Mouse (Mus musculus) midbrain, embryonic 12.5 days (tissue): ENCODE measurements around the gene Slc39a11. TPM values are rescaled to one million over a fixed set of nuclear protein-coding genes. Genes with fewer than 3 reads are reported as not detected.

Source experiments
- ATAC-seq: fragments of 200-750 bp; cut with Nextera tagmentation; 2 replicates; pipeline ENCODE4 v1.8.0; 2017; ENCODE audit warnings: low read depth, moderate TSS enrichment, moderate library complexity; ENCODE audit not compliant: low FRiP score
- H3K27ac ChIP-seq: fragments of 300-500 bp; sonication (generic); replicated peaks from 2 replicates; pipeline ENCODE4 v1.5.1; 2016; ENCODE audit warnings: mild to moderate bottlenecking
- H3K27me3 ChIP-seq: fragments of 300-500 bp; sonication (generic); 2 replicates; pipeline ENCODE4 v1.6.1; 2016; ENCODE audit warnings: mild to moderate bottlenecking
- H3K36me3 ChIP-seq: fragments of 300-500 bp; sonication (generic); 2 replicates; pipeline ENCODE4 v1.6.1; 2016
- H3K4me1 ChIP-seq: fragments of 300-500 bp; sonication (generic); 2 replicates; pipeline ENCODE4 v1.6.1; 2016
- H3K4me2 ChIP-seq: fragments of 300-500 bp; sonication (generic); replicated peaks from 2 replicates; pipeline ENCODE4 v1.6.1; 2016; ENCODE audit warnings: mild to moderate bottlenecking, moderate library complexity
- H3K4me3 ChIP-seq: fragments of 300-500 bp; sonication (generic); 2 replicates; pipeline ENCODE4 v1.5.1; 2016; ENCODE audit warnings: mild to moderate bottlenecking
- H3K9ac ChIP-seq: fragments of 300-500 bp; sonication (generic); replicated peaks from 2 replicates; pipeline ENCODE4 v1.6.1; 2016; ENCODE audit warnings: mild to moderate bottlenecking, moderate library complexity
- H3K9me3 ChIP-seq: fragments of 300-500 bp; sonication (generic); 2 replicates; pipeline ENCODE4 v1.6.1; 2016; ENCODE audit warnings: mild to moderate bottlenecking
- WGBS: fragments of 180-500 bp; shearing (Covaris S2); methylation state at CpG from one replicate; pipeline ENCODE4 v1.1.7; 2016; 5-methylcytosine and 5-hydroxymethylcytosine counted together
- polyA plus RNA-seq: library from polyadenylated mRNA; unstranded; fragments of >200 nt; fragmentation: Nextera tagmentation; extraction: Ambion mirVana; gene quantifications from 2 replicates; pipeline ENCODE4 v1.2.1, GENCODE M21; 2016

Slc39a11 gene
- polyA plus RNA-seq: 23.0 and 26.1 TPM in 2 replicates

GRCm38 (mm10) chr11:113649353-113650210 is at the start of gene Slc39a11:
Gene Slc39a11 (minus strand): TSS chr11:113650079.
- ATAC-seq: peak; percentile 81

GRCm38 (mm10) chr11:113699643-113700042 is 49.8 kb upstream of the Slc39a11 start:
- no peak overlapping the region for H3K4me2 ChIP-seq
- no peak for ATAC-seq
- peaks cover 38% of the 10 kb centered on the region for H3K36me3 ChIP-seq
- H3K27me3 ChIP-seq: no peaks in the 10 kb centered on the region
- H3K4me1 ChIP-seq: peaks cover 10% of the 10 kb centered on the region; the same call in 1 of the 2 replicates
- peaks cover 3% of the 10 kb centered on the region; the same call in 1 of the 2 replicates for H3K9me3 ChIP-seq
- 88% methylated on average over 7 of the region's 7 CpGs for WGBS
- H3K4me3 ChIP-seq: no peak overlapping the region
- no peak overlapping the region for H3K9ac ChIP-seq
- H3K27ac ChIP-seq: no peak overlapping the region

More at GRCm38 (mm10) chr11:113649353-113650210, at the start of gene Slc39a11:
- peaks cover 15% of the 10 kb centered on the region for H3K27me3 ChIP-seq
- H3K36me3 ChIP-seq: peaks cover 31% of the 10 kb centered on the region
- H3K27ac ChIP-seq: peak within 1 kb of the TSS; percentile 92
- H3K4me2 ChIP-seq: peak within 1 kb of the TSS; percentile 73
- under 1% methylated on average over 89 of the region's 91 CpGs for WGBS
- peak within 1 kb of the TSS; percentile 90 for H3K9ac ChIP-seq
- no peaks in the 10 kb centered on the region for H3K9me3 ChIP-seq
- peak within 1 kb of the TSS; percentile 96 for H3K4me3 ChIP-seq
- peaks cover 33% of the 10 kb centered on the region for H3K4me1 ChIP-seq

GRCm38 (mm10) chr11:113698013-113698545 is 48.2 kb upstream of the Slc39a11 start:
- Histone ChIP-seq H3K9me3 (peaks cover 3% of the 10 kb centered on the region; the same call in 1 of the 2 replicates), H3K4me3 (no peak overlapping the region), H3K9ac (no peak overlapping the region), H3K27me3 (no peaks in the 10 kb centered on the region), H3K27ac (no peak overlapping the region), H3K4me1 (peaks cover 10% of the 10 kb centered on the region; the same call in 1 of the 2 replicates), H3K36me3 (peaks cover 54% of the 10 kb centered on the region), H3K4me2 (no peak overlapping the region)
- WGBS: 69% methylated on average over 12 of the region's 12 CpGs
- ATAC-seq: no peak

DNA sequence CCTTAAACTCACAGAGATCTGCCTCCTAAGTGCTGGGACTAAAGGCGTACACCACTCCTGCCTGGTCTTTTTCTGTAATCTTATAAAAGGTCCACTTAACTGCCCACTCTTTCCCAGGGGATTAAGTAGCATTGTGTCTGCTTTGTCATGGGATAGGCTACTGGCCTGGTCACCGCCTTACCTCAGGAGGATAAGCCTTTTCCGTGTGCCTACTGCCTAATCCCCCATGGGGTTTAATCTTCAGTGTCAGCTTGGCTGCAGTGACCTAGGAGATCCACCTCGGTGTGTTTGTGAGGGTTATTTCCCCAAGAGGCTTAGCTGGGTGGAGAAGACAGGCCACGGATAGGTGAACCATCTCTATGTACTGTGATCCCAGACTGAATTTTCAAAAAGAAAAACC is 47.7 kb upstream of the Slc39a11 start:
- ATAC-seq: no peak
- peak overlapping the region; percentile 21; the same call in 1 of the 2 replicates for H3K27ac ChIP-seq

DNA sequence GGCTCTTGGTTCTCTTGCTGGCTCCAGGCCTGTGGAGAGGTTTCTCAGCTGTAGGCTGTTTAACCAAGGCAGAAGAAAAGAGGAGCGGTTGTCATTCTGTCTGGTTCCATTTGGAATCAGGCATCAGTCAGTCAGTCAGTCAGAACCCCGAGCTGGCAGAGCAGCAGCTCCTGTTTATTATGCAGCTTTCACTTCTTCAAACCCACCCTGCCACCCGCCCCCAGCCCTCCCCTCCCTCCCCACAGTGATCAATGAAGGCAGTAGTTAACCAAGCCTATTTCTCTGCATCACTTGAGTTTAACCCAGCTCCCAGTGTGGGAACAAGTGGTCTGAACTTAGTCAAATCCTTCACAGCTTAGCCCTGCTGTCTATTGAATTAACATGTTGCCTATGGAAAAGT is 42.0 kb upstream of the Slc39a11 start:
- H3K9ac ChIP-seq: no peak overlapping the region
- H3K4me1 ChIP-seq: peaks cover 3% of the 10 kb centered on the region
- H3K4me3 ChIP-seq: no peak overlapping the region
- H3K27me3 ChIP-seq: no peaks in the 10 kb centered on the region
- WGBS: 76% methylated on average over 3 of the region's 3 CpGs
- peaks cover 3% of the 10 kb centered on the region; the same call in 1 of the 2 replicates for H3K9me3 ChIP-seq
- no peak for ATAC-seq
- no peak overlapping the region for H3K27ac ChIP-seq
- no peak overlapping the region for H3K4me2 ChIP-seq
- peaks cover 88% of the 10 kb centered on the region for H3K36me3 ChIP-seq

More for the DNA sequence above, 47.7 kb upstream of the Slc39a11 start:
- H3K9me3 ChIP-seq: peaks cover 3% of the 10 kb centered on the region; the same call in 1 of the 2 replicates
- peaks cover 59% of the 10 kb centered on the region for H3K36me3 ChIP-seq
- H3K9ac ChIP-seq: no peak overlapping the region
- no peak overlapping the region for H3K4me2 ChIP-seq
- WGBS: 22% methylated on average over 5 of the region's 5 CpGs
- H3K4me3 ChIP-seq: no peak overlapping the region
- peaks cover 10% of the 10 kb centered on the region; the same call in 1 of the 2 replicates for H3K4me1 ChIP-seq
- H3K27me3 ChIP-seq: no peaks in the 10 kb centered on the region

- Histone ChIP-seq H3K27me3 (no peaks in the 10 kb centered on the region), H3K9ac (no peak overlapping the region), H3K9me3 (peaks cover 3% of the 10 kb centered on the region; the same call in 1 of the 2 replicates), H3K4me2 (no peak overlapping the region), H3K36me3 (peaks cover 83% of the 10 kb centered on the region), H3K27ac (no peak overlapping the region), H3K4me1 (peaks cover 8% of the 10 kb centered on the region), H3K4me3 (no peak overlapping the region)
- ATAC-seq: no peak
- WGBS: 95% methylated on average over 5 of the region's 5 CpGs
These were observed 41.4 kb upstream of the Slc39a11 start for GRCm38 (mm10) chr11:113691318-113691717.

DNA sequence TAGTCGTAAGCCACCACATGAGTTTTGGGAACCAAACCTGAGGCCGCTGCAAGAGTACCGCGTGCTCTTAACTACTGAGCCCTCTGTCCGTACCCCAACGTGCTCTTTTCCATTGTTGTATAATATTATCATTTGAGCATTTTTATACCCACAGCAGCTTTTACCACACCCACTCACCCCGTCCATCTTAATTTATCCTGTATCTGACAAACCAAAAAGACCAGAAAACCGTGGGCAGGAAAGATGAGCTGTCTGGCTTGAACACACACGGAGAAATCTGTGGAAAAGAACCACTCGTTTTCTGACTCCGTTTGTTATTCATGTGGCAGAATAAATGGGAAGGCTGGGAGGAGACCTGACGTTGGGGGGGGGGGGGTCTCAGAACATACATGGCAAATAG is 40.6 kb upstream of the Slc39a11 start:
- H3K4me2 ChIP-seq: no peak overlapping the region
- peaks cover 2% of the 10 kb centered on the region; the same call in 1 of the 2 replicates for H3K9me3 ChIP-seq
- no peak overlapping the region for H3K4me3 ChIP-seq
- no peak overlapping the region for H3K9ac ChIP-seq
- H3K27ac ChIP-seq: no peak overlapping the region
- no peaks in the 10 kb centered on the region for H3K27me3 ChIP-seq
- ATAC-seq: no peak
- H3K36me3 ChIP-seq: peaks cover 76% of the 10 kb centered on the region
- H3K4me1 ChIP-seq: peaks cover 14% of the 10 kb centered on the region
- 94% methylated on average over 12 of the region's 12 CpGs for WGBS

- H3K36me3 ChIP-seq: peaks cover 43% of the 10 kb centered on the region
- no peaks in the 10 kb centered on the region for H3K9me3 ChIP-seq
- H3K4me3 ChIP-seq: no peak overlapping the region
- H3K4me1 ChIP-seq: peaks cover 33% of the 10 kb centered on the region
- WGBS: 58% methylated on average over 2 of the region's 2 CpGs
- no peaks in the 10 kb centered on the region for H3K27me3 ChIP-seq
- 0 out of 2 replicates have a peak overlapping the region, but pooled peaks have one; percentile 2 for H3K4me2 ChIP-seq
- ATAC-seq: peak; percentile 5; the same call in 1 of the 2 replicates
- H3K27ac ChIP-seq: peak overlapping the region; percentile 68
- no peak overlapping the region for H3K9ac ChIP-seq
These were observed 37.2 kb upstream of the Slc39a11 start for GRCm38 (mm10) chr11:113687031-113687430.

DNA sequence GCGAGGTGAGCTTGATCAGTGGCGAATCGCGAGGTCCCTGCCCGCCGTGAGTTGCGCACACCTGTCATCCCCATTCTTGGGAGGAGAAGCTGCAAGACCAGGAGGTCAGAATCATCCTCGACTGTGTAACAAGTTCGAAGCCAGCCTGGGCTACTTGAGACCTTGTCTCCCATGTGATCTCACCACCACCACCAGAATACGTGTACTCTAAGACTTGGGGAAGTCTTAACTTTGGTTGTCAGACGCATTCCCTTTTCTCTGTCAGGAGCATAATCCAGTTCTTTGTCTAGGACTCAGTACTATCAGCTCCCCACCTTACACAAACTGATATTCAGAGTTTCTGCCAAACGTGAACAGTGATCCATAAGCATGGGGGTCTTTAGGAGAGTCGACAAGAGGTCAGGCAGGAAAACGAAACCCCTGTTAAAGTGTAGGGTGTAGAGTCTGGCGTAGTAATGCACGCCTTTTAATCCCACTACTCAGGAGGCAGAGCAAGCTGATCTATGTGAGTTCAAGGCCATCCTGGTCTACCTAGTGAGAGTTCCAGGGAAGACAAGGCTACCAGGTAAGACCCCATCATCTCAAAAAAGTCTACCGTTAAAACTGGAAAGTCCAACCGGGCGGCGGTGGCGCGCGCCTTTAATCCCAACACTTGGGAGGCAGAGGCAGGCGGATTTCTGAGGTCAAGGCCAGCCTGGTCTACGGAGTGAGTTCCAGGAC is 35.0 kb upstream of the Slc39a11 start:
- H3K9me3 ChIP-seq: no peaks in the 10 kb centered on the region
- H3K4me3 ChIP-seq: peak overlapping the region; percentile 94
- 43% methylated on average over 25 of the region's 25 CpGs for WGBS
- peak overlapping the region; percentile 84 for H3K4me2 ChIP-seq
- peak overlapping the region; percentile 97; the same call in 1 of the 2 replicates for H3K27ac ChIP-seq
- peaks cover 43% of the 10 kb centered on the region for H3K4me1 ChIP-seq
- peaks cover 22% of the 10 kb centered on the region for H3K36me3 ChIP-seq
- no peaks in the 10 kb centered on the region for H3K27me3 ChIP-seq
- ATAC-seq: no peak
- peak overlapping the region; percentile 92 for H3K9ac ChIP-seq

GRCm38 (mm10) chr11:113683957-113684706 is 34.3 kb upstream of the Slc39a11 start, which contains the start of the genes Fam104a and D11Wsu47e:
Gene Fam104a (minus strand): TSS chr11:113684155.
Gene D11Wsu47e (plus strand): TSS chr11:113684412.
- peak within 1 kb of the TSS; percentile 84 for H3K4me2 ChIP-seq
- peak within 1 kb of the TSS; percentile 97 for H3K27ac ChIP-seq
- H3K4me1 ChIP-seq: peaks cover 43% of the 10 kb centered on the region
- H3K9ac ChIP-seq: peak within 1 kb of the TSS; percentile 92
- no peaks in the 10 kb centered on the region for H3K9me3 ChIP-seq
- WGBS: under 1% methylated on average over 67 of the region's 73 CpGs
- peak; percentile 93 for ATAC-seq
- H3K27me3 ChIP-seq: no peaks in the 10 kb centered on the region
- H3K4me3 ChIP-seq: peak within 1 kb of the TSS; percentile 94
- peaks cover 15% of the 10 kb centered on the region for H3K36me3 ChIP-seq

DNA sequence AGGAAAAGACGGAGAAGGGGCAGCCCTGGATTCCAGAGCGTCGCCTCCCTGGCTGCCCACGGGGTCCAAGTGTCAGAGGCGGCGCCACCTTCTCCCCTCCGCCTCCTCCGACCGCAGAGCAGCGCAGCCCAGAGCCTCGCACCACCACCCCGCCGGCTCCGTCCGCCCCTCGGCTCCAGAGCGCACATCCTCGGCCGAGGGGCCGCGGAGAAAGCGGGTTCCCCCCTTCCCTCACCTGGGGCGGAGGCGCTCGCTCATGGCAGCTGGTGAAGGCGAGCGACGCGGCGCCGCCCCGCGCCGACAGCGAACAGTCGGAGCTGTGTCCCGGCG is 33.7 kb upstream of the Slc39a11 start:
- WGBS: 0% methylated on average over 24 of the region's 38 CpGs
- Histone ChIP-seq H3K27ac (peak overlapping the region; percentile 97), H3K4me3 (peak overlapping the region; percentile 94), H3K27me3 (no peaks in the 10 kb centered on the region), H3K4me1 (peaks cover 43% of the 10 kb centered on the region), H3K36me3 (peaks cover 9% of the 10 kb centered on the region), H3K9me3 (no peaks in the 10 kb centered on the region), H3K9ac (peak overlapping the region; percentile 92), H3K4me2 (peak overlapping the region; percentile 84)
- peak; percentile 78 for ATAC-seq
